Mouse (Mus musculus): Measurements from ENCODE around the gene Pou2f1. TPM values are rescaled to one million over a fixed set of nuclear protein-coding genes. Genes with fewer than 3 reads are reported as not detected.
A peak's percentile ranks its signal among the peaks of the same experiment; 100 is the strongest.

The Pou2f1 gene
- 10 to 100 TPM; 10.4 to 13.0 TPM for total RNA-seq (2021)

- intact Hi-C loops (cut with DNase I): loop anchor here (2.0 to 10.0 kb wide), 6 partner anchors 36 to 765 kb away; partner anchors contain the start of genes Dcaf6, Mpc2, Tada1 and Tiprl
- peak; percentile 94 to 96 for DNase-seq
Measured at GRCm38 (mm10) chr1:166002520-166003155, at the start of gene Pou2f1. Pou2f1 (minus strand) TSS chr1:166002678.

GRCm38 (mm10) chr1:166049046-166049827, 46.8 kb upstream of the Pou2f1 start:
- intact Hi-C loops (cut with DNase I): no loop called here
- DNase-seq: no peak

GRCm38 (mm10) chr1:166048230-166048911, 45.9 kb upstream of the Pou2f1 start:
- DNase-seq: peak in 1 of 2 experiments; percentile 2
- intact Hi-C loops (cut with DNase I): no loop called here

- intact Hi-C loops (cut with DNase I): no loop called here
- peak in 1 of 2 experiments; percentile 6 for DNase-seq
Measured at GRCm38 (mm10) chr1:166047505-166048170, 45.2 kb upstream of the Pou2f1 start.

GRCm38 (mm10) chr1:166045894-166046197, 43.4 kb upstream of the Pou2f1 start:
- DNase-seq: no peak
- intact Hi-C loops (cut with DNase I): no loop called here

GRCm38 (mm10) chr1:166045060-166045893, 42.8 kb upstream of the Pou2f1 start:
- no peak for DNase-seq

GRCm38 (mm10) chr1:166043451-166044149, 41.1 kb upstream of the Pou2f1 start:
- DNase-seq: no peak
- intact Hi-C loops (cut with DNase I): no loop called here

More at GRCm38 (mm10) chr1:166045060-166045893, 42.8 kb upstream of the Pou2f1 start:
- intact Hi-C loops (cut with DNase I): no loop called here

GRCm38 (mm10) chr1:166041501-166041900, 39.0 kb upstream of the Pou2f1 start:
- intact Hi-C loops (cut with DNase I): no loop called here
- no peak for DNase-seq

GRCm38 (mm10) chr1:166038731-166039332, 36.4 kb upstream of the Pou2f1 start:
- DNase-seq: no peak
- intact Hi-C loops (cut with DNase I): no loop called here

- intact Hi-C loops (cut with DNase I): no loop called here
- DNase-seq: no peak
Measured at GRCm38 (mm10) chr1:166035045-166035444, 32.6 kb upstream of the Pou2f1 start.

- intact Hi-C loops (cut with DNase I): no loop called here
- no peak for DNase-seq
Measured at GRCm38 (mm10) chr1:166031673-166032547, 29.4 kb upstream of the Pou2f1 start.

- intact Hi-C loops (cut with DNase I): no loop called here
- DNase-seq: no peak
Measured at GRCm38 (mm10) chr1:166023981-166024380, 21.5 kb upstream of the Pou2f1 start.

- intact Hi-C loops (cut with DNase I): no loop called here
- DNase-seq: no peak
Measured at GRCm38 (mm10) chr1:166017203-166017602, 14.7 kb upstream of the Pou2f1 start.

GRCm38 (mm10) chr1:166016306-166016705, 13.8 kb upstream of the Pou2f1 start:
- intact Hi-C loops (cut with DNase I): no loop called here
- DNase-seq: no peak

- DNase-seq: no peak
- intact Hi-C loops (cut with DNase I): no loop called here
Measured at GRCm38 (mm10) chr1:166014530-166014929, 12.1 kb upstream of the Pou2f1 start.

- DNase-seq: no peak
- intact Hi-C loops (cut with DNase I): no loop called here
Measured at GRCm38 (mm10) chr1:166010106-166010505, 7.6 kb upstream of the Pou2f1 start.

- no peak for DNase-seq
- intact Hi-C loops (cut with DNase I): loop anchor here (10.0 kb wide), 1 partner anchor 234 kb away; no protein-coding TSS in a partner anchor
Measured at GRCm38 (mm10) chr1:166008634-166009350, 6.3 kb upstream of the Pou2f1 start.

Data from heart, postnatal 36 days (tissue).